Mouse (Mus musculus): ENCODE measurements at regions not wholly inside any gene's neighbourhood (a gene's known extent, or its start where the extent isn't known, plus 50 kb on each side); places are given as distances from the start of the nearest gene placed in this dataset.
A peak's percentile ranks its signal among the peaks of the same experiment; 100 is the strongest.

DNA sequence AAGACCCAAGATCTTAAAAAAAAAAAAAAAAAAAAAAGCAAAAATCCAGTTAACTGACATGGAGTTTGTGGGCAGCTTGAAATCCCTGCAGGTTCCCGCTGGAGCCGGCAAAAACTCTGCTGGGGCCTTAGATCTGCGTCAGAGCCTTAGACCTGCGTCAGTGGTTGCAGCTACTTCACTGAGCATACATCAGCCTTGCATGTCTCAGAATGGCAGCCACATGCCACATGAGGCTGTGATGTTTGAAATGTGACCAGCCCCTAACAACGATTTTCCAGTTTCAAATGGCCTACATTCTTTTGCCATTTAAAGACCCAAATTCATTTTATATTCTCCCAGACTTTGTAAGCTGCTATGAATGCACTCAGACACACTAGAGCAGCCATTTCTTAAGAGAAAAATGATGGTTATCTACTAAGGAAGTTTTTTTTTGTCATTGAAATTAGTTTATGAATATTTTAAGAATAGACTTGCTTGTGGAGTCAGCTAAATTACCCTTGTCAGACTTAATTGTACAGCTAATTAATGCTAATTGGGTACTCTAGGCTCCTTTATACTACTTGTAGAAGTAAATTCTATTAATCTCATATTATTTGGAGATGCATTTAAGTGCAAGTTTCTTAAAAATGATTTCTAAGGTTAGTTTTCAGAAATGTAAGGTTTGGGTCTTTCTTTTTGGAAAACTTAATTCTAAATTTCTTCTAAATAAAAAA is 70.8 kb downstream of the Toporsl start:
- no peak for DNase-seq (ENCODE audit: low spot score)

DNA sequence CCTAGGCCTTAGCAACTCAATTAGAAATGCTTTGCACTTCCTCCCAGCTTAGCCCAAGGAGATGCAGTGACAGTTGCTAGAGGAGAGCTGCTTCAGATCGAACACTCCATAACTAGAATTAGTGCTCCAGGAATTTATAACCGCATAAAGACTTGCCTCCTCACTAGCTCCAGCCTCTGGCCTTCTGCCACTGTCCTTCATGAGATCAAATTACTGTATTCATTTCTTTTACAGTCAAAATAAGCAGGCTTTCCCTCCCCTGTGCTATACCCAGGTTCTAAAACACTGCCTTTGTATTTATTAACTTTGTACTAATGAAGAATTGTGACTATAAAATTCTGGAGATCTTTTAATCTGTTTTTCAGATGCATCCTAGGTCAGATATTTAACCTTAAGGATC is 104.8 kb upstream of the Olfr275 start:
- DNase-seq (ENCODE audit: low spot score), result no peak

DNA sequence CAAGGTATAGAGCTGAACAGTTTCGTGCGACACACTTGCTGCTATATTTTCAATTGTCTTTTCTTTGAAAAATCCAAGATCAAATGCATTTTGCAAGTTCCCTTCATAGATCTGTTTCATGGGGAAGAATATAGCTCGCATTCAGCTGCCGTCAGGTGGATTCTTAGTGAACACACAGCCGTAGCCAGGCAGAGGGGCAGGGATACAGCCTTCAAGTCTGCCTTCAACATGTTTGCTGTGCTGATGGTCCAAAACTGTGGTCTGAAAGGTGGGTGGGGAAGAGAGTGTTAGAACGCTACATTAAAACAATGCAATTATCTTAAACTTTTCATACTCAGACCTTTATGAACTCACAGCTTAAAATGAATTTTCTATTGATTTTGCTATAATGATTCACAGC is 88.2 kb upstream of the Olfr275 start:
- no peak for DNase-seq (ENCODE audit: low spot score)

DNA sequence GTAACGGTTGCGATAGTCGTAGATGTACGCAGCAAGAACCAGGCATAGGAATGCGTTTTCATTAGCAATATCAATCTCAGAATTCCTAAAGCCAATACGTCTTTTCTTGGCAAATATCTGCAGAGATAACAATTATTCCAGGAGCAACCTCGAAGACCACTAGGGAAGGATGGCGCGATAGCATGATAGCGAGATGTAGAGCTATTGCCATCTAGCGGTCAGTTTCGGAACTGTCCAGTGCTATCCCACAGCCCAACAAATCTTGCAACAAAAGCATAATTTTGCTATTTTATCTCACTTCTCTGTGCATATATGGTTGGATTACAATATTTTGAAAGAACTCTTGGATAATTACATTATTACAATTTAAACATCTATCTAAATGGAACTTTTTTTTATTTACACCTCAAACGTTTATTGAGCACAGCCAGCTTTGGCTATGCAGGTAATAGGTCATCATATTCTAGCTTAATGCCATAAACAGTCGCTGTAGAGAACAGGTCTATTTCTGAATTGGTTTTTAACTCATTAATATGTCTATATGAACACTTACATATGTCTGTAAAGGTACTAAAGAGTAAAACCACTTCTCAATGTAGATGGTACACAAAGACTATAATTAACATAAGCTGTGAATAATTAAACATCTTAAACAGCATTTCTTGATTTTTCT is 87.6 kb upstream of the Olfr275 start:
- peak; percentile 85 for DNase-seq (ENCODE audit: low spot score)

DNA sequence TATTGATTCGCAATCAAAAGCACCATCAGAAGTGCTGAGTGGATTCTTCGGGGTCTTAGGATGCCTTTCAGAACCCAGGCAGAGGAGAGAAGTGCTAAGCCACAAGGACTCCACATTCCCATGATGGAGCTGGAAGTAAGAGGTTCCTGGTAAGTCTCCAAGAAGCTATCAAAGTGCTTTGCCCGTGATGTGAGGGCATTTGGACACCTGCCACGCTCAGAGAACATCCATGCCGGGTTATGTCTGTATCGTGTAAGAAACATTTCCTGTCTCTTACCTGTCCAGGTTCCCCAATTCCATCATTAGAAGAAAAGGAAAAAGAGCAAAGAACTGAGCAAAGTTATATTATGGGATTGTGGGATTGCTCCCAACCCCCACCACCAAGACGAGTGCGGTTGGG is 81.3 kb upstream of the Olfr275 start:
- no peak for DNase-seq (ENCODE audit: low spot score)

DNA sequence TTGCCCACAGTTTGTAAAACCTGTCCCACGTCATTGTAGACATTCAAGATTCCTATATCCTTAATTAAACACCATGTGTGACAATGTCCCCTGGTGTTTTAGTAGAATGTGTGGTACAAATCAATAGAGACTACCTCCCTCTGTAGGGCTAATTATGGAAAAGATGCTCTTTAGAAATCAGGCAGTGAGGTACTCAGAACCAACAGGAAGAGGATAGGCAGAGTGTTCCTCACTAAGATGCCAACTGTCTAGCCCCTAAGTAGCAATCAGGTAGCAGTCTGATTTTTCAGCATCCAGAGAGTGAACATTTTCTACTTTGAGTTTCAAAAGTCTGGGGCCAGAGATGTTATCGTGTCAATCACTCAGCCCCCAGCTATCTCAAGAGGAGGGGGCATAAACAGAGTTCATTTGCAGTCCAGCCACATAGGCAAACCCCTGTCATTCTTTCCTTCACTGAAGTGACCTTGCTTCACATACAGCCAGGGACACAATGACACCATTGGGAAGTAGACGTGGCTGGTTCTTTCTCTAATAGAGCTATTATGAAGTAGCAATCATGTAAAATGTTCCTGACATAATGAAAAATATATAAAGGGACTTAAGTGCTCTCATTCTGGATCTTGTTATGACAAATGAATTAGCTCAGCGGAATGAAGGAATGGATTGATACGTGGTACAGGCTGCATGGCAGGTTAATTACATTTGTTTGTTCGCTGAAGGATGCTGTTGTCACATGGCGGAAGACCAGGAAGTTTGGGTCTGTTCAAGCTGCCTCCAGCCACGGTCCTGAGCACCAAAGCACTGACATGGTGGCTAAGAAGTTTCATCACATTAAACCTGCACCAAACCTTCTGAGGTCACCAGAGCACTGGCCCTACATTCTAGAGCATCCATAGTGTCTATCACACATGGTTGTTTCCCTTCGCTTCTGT is 74.6 kb upstream of the Olfr275 start:
- DNase-seq (ENCODE audit: low spot score), result no peak

DNA sequence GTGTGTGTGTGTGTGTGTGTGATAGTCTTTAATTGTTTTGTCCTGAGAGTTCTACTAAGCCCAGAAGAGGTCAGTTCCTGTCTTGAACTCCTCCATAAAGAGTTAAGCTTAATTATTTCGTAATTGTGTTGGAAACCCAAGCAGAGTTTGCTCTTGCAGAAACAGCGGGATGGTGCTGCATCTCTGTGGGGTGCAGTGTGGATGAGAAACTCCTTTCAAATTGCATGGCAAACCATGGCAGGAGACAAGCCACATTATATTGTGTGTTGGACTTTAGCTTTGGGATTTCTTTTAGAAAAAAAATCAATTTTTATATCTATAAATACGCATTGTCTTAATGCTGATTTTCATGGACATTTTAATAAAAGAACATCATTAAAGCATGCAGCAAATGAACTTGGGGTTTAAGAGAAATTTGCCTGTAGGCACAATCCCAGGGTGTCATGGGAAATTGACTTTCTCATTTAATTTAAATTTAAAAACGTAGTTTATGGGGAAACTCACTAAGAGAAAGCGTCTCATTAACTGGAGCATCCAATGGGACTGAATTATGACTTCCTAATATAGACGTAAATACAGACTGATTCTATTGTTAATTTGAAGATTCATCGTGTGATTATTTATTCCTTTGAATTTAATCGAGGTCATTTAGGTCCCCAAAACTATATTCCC is 61.4 kb upstream of the Olfr275 start:
- no peak for DNase-seq (ENCODE audit: low spot score)
